Mouse (Mus musculus) testis, postnatal 10 days (tissue): ENCODE measurements at regions not wholly inside any gene's neighbourhood (a gene's known extent, or its start where the extent isn't known, plus 50 kb on each side); places are given as distances from the start of the nearest gene placed in this dataset.
"Not testable (repeated sequence)": the region's sequence is repeated elsewhere in the genome, so short reads cannot be mapped to it uniquely, and the experiment has no call there.

Experiments
- DNase-seq: peaks from one replicate; pipeline ENCODE4 v3.0.0; 2021; ENCODE audit warnings: low spot score

DNA sequence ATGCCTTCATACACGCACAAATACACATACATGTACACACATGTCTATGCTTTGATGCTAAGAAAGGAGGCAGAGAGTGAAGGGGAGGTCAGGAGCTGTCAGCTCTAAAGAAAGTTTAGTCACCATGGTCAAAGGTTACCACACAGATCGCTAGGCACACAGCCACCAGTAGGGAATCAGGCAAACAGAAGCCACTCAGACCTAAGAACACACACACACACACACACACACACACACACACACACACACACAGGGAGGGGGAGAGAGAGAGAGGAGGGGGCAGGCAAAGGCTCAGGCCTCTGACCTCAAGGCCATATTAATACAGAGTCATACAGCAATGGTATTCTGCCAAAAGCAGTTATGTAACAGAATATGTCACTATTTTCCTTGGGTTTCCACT, 67.5 kb upstream of the Atxn1 start:
- DNase-seq = no peak

DNA sequence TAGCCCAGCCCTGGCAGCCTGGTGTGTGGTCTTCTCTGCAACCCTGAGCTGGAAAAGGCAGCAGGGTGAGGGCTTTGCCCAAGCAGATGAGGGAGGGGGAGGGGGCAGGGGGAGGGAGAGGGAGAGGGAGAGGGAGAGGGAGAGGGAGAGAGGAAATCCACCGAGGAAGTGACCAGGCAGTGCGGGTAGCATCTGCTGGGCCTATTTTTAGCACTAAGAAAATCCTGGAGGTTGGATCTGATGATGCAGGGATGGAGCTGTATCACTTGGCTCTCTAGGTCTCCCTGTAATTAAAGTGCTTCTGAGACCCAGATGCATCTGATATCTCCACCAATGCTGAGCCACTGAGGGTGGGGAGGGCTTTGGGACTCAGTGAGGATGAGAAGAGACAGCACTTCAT, 61.2 kb upstream of the Atxn1 start:
- no peak for DNase-seq

DNA sequence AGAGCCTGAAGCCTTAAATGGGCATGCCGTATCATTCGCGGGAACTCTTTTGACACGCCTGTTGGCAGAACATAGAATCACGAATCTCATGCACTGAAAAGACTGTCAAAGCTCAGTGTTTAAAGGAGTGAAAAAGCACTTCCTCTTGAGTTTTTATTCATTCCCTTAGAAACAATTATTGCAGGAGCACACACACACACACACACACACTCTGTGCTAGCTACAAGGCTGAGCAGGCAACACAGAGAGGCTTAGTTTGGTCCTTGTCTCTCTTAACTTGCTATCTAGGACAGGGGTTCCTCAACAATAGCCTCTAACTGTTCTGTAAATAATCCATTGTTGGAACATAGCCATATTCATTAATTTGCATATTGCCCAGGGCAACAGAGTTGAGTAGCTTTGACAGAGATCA, 58.8 kb upstream of the Atxn1 start:
- no peak for DNase-seq

DNA sequence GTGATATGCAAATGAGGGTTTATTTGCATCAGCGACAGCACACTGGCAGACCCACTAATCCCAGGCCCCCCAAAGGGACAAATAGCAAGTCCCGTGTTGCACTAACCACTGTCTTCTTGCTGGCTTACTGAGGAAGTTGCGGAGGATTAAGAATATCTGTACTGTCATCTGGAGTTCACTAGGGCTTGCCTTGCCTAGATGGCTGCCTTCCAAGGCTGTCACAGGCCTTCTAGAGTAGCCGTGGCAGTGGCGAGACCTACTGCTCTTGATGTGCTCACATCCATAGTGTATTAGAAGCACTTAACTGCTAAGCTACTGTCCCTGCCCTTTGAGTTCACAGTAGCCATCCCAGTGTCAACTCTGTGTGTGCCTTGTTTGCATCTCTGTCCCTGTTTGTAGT, 58.4 kb upstream of the Atxn1 start:
- DNase-seq = no peak

DNA sequence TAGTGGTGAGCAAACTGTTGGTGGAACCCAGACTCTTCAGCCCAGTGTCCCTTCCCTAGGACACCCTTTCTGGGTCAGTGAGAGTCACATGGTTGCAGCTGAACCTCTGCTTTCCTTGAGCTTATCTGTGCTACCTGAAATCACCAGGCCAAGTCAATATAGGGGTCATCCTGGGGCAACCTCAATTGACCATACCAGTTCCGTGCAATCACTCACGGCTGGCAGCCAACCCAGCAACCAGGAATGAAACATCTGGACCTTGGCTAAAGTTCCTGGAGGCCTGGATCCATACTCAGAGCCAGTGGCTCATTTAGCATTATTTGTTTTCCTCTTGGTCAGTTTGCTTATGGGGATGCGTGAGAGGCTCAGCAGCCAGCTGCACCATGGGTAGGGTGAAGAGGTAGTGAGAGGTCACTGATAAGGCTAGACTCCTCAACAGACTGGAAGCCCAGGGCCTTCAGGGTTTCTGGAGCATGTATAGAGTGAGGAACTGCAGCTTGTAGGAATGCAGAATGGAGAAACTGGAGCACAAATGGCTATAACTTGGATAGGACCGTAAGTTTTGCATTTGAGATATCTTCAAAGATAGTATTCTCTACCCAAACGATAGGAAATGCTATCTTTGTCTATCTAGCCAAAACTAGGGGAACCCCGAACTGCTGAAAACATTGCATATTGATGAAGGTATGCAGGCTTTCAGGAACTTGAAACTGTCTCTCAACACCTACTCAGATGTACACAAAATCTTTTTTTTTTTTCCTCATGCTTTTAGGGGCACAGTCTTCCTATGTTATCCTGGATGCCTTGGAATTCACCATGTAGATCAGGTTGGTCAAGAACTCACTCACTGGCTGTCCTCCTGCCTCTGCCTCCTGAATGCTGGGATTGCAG, 56.4 kb upstream of the Atxn1 start:
- DNase-seq = no peak

DNA sequence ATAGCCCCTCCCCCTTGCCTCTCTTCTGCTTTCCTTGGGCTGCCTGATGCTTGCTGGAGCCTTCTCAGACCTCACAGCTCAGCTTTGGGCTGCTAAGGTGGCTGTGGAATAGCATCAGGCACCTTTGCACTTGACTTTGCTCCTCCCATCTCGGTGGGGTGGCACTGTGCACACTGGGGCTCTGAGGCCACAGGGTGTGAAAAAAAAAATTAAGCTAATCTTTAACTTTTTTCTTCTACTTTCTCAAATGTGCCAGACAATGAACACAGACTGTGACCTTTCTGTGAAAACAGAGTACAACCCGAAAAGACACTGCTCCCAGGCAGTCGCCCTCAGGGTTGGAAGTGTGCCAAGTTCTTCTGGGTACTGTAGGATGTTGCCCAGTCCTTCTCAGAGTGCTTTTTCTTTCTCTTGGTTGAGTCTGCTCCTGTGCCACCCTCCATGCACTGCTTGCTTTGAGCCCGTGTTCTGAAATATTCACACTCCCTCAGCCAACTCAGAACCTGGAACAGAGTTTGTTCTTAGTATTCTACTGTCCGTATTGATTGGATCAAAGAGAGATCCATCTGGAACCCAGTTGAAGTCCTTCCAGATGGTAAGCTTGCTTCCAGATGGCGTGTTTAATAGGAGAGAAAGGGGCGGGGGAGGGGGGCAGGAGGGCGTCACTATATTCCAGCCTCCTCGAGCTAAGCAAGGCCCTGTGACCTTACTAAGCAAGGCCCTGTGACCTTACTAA, 54.8 kb upstream of the Atxn1 start:
- DNase-seq = no peak

DNA sequence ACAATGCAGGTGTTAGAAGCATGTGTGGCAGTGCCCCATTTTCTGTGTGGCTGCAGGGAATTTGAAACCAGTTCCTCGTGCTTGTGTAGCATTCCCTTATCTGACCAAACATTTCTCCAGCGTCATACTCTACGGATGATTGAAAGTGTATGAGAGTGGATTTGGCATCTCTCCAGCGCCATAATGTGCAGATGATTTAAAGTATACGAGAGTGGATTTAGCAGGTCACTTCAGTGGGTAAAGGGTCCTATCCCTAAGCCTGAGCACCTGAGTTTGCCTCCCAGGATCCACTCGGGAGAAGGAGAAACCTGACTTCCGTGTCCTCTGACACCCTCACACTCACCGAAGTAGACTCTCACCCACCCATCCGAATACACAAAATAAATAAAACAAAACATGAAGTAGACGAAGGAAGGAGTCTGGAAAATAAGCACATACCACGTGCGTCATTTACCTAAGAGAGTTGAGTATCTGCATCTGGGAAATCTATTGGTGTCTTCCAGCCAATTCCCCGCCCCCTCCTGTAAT, 54.2 kb upstream of the Atxn1 start:
- no peak for DNase-seq

DNA sequence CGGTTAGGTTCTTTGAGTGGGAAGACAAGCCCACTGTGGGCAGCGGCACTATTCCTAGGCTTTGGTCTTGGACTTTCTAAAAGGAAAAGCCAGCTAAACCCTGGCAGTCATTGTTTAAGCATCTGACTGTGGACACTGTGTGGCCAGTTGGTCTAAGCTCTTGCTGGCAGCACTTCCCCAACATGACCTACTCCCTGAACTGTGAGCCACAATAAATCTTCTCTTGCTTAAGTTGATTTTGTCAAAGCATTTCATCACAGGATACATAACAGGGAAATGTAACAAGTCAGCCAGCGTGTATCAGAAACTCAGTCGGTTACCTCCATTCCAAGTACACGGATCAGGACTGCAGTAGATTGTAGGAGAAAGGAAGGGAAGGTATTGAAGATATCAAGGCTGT, 52.9 kb upstream of the Atxn1 start:
- DNase-seq = no peak

DNA sequence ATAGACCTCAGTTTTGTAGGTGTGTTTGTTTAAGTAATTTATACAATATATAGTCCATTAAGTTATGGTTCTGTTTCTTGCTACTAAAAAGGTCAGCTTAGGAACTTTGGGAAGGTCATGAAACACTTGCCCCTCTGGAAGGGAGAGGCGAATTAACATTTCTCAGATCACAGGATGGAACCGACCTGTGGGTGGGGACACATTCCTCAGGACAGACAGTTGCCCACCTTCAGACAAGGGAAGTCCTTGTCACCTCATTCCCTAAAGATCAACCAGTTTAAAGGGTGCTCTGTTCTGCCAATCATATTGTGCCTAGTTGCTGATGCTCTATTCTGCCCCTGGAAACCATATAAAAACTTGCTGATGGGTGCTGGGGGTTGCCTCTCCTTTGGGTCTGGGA, 52.2 kb upstream of the Atxn1 start:
- not testable (repeated sequence) for DNase-seq

DNA sequence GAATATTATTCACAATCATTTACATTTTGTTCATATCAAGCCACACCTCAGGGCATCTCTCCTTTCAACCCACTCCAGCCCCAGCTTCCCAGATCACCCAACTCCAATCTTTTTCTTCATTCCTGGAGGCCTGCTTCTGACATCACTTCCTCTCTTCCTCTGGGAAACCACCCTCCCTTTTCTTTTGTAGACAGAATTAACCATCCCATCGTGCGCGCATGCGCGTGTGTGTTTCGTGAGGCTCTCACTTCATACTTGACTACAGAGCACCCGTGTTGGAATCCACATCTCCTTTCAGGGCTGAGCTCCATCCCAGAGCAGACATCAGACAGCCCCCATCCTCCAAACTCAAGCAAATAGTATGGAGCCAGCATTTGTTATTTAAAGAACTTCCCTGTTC, 50.4 kb upstream of the Atxn1 start:
- DNase-seq = no peak

DNA sequence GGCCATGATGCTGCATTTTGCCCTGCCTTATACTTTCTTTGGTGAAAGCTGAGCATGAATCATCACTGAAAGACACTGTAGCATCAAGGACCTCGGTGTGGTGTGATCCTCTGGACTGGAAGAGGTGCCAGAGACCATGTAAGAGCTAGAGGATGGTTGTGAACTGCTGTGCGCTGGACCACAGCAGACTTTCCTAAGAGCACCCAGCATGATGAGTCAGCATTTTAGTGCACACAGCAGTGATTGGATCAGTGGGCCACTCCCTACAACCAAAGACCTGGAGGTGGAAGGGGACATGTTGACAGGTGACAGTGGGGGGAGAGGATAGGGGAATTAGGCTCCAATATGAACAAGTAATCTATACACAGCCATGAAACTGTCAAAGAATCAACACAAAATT, 49.8 kb upstream of the Atxn1 start:
- DNase-seq = no peak
